Mouse (Mus musculus): Measurements from ENCODE around the gene Foxp3. TPM values are rescaled to one million over a fixed set of nuclear protein-coding genes. Genes with fewer than 3 reads are reported as not detected.
A peak's percentile ranks its signal among the peaks of the same experiment; 100 is the strongest.

The Foxp3 gene
- polyA plus RNA-seq, 2 experiments: not detected

GRCm38 (mm10) chrX:7567491-7567890, 6.0 kb upstream of the Foxp3 start:
- no peak for ATAC-seq (ENCODE audit: insufficient read depth)
- WGBS (ENCODE audit: insufficient replicate concordance): 49% methylated on average over 8 of the region's 9 CpGs

GRCm38 (mm10) chrX:7570481-7571175, 2.8 kb upstream of the Foxp3 start:
- no peak for DNase-seq (ENCODE audit: low read depth in 3 of 3, low spot score in 3 of 3)
- H3K4me2 ChIP-seq (ENCODE audit: low read depth): no peak overlapping the region
- H3K4me1 ChIP-seq (replicated peaks; ENCODE audit: control insufficient read depth in 2 of 2, insufficient read depth in 2 of 2, low read length in 1 of 2): peaks cover 10 to 29% of the 10 kb centered on the region in 2 experiments
- no peaks in the 10 kb centered on the region for H3K36me3 ChIP-seq (replicated peaks; ENCODE audit: control insufficient read depth, insufficient read depth, low read depth)
- H3K27ac ChIP-seq: no peak overlapping the region
- ATAC-seq (ENCODE audit: insufficient read depth): no peak
- no peak for TF ChIP-seq CTCF (IDR thresholded peaks at IDR 0.05; ENCODE audit: low read depth)
- no peak for TF ChIP-seq EP300 (IDR thresholded peaks at IDR 0.05; ENCODE audit: low read depth)
- H3K27me3 ChIP-seq (ENCODE audit: control insufficient read depth, insufficient read depth, low read length): no peaks in the 10 kb centered on the region
- WGBS (ENCODE audit: insufficient replicate concordance): 31% methylated on average over 7 of the region's 7 CpGs
- no peak overlapping the region for H3K4me3 ChIP-seq (ENCODE audit: insufficient read depth in 1 of 2, low read depth in 2 of 2, low read length in 2 of 2)
- no peak overlapping the region for H3K9ac ChIP-seq (replicated peaks)
- no peaks in the 10 kb centered on the region for H3K9me3 ChIP-seq (ENCODE audit: control insufficient read depth, low read length)

More at GRCm38 (mm10) chrX:7567491-7567890, 6.0 kb upstream of the Foxp3 start:
- TF ChIP-seq EP300 (IDR thresholded peaks at IDR 0.05; ENCODE audit: low read depth) (no peak), CTCF (IDR thresholded peaks at IDR 0.05; ENCODE audit: low read depth) (no peak)
- H3K27me3 ChIP-seq (ENCODE audit: control insufficient read depth, insufficient read depth, low read length): no peaks in the 10 kb centered on the region
- peaks cover 0 to 14% of the 10 kb centered on the region in 2 experiments; a peak in 3 of 4 replicates for H3K4me1 ChIP-seq (replicated peaks; ENCODE audit: control insufficient read depth in 2 of 2, insufficient read depth in 2 of 2, low read length in 1 of 2)
- H3K27ac ChIP-seq: no peak overlapping the region
- DNase-seq (ENCODE audit: low read depth in 3 of 3, low spot score in 3 of 3): no peak
- H3K4me3 ChIP-seq (ENCODE audit: insufficient read depth in 1 of 2, low read depth in 2 of 2, low read length in 2 of 2): no peak overlapping the region
- H3K9me3 ChIP-seq (ENCODE audit: control insufficient read depth, low read length): no peaks in the 10 kb centered on the region
- H3K36me3 ChIP-seq (replicated peaks; ENCODE audit: control insufficient read depth, insufficient read depth, low read depth): no peaks in the 10 kb centered on the region
- H3K9ac ChIP-seq (replicated peaks): no peak overlapping the region
- no peak overlapping the region for H3K4me2 ChIP-seq (ENCODE audit: low read depth)

- H3K4me3 ChIP-seq (ENCODE audit: insufficient read depth in 1 of 2, low read depth in 2 of 2, low read length in 2 of 2): no peak overlapping the region
- peaks cover 10 to 29% of the 10 kb centered on the region in 2 experiments for H3K4me1 ChIP-seq (replicated peaks; ENCODE audit: control insufficient read depth in 2 of 2, insufficient read depth in 2 of 2, low read length in 1 of 2)
- DNase-seq (ENCODE audit: low read depth in 3 of 3, low spot score in 3 of 3) (no peak), ATAC-seq (ENCODE audit: insufficient read depth) (no peak)
- H3K9ac ChIP-seq (replicated peaks): no peak overlapping the region
- no peaks in the 10 kb centered on the region for H3K9me3 ChIP-seq (ENCODE audit: control insufficient read depth, low read length)
- no peaks in the 10 kb centered on the region for H3K36me3 ChIP-seq (replicated peaks; ENCODE audit: control insufficient read depth, insufficient read depth, low read depth)
- H3K27me3 ChIP-seq (ENCODE audit: control insufficient read depth, insufficient read depth, low read length): no peaks in the 10 kb centered on the region
- TF ChIP-seq EP300 (IDR thresholded peaks at IDR 0.05; ENCODE audit: low read depth) (no peak), CTCF (IDR thresholded peaks at IDR 0.05; ENCODE audit: low read depth) (no peak)
- 53% methylated on average over 9 of the region's 9 CpGs for WGBS (ENCODE audit: insufficient replicate concordance)
- H3K27ac ChIP-seq: no peak overlapping the region
- no peak overlapping the region for H3K4me2 ChIP-seq (ENCODE audit: low read depth)
Measured at GRCm38 (mm10) chrX:7571565-7572136, 1.8 kb upstream of the Foxp3 start.

- Histone ChIP-seq H3K4me2 (ENCODE audit: low read depth) (peak overlapping the region; percentile 80), H3K4me1 (replicated peaks; ENCODE audit: control insufficient read depth in 2 of 2, insufficient read depth in 2 of 2, low read length in 1 of 2) (peaks cover 10 to 29% of the 10 kb centered on the region in 2 experiments), H3K27ac (no peak overlapping the region), H3K36me3 (replicated peaks; ENCODE audit: control insufficient read depth, insufficient read depth, low read depth) (no peaks in the 10 kb centered on the region), H3K27me3 (ENCODE audit: control insufficient read depth, insufficient read depth, low read length) (no peaks in the 10 kb centered on the region), H3K9ac (replicated peaks) (no peak overlapping the region), H3K4me3 (ENCODE audit: insufficient read depth in 1 of 2, low read depth in 2 of 2, low read length in 2 of 2) (no peak overlapping the region), H3K9me3 (ENCODE audit: control insufficient read depth, low read length) (no peaks in the 10 kb centered on the region)
- ATAC-seq (ENCODE audit: insufficient read depth): no peak
- TF ChIP-seq EP300 (IDR thresholded peaks at IDR 0.05; ENCODE audit: low read depth) (no peak), CTCF (IDR thresholded peaks at IDR 0.05; ENCODE audit: low read depth) (no peak)
- WGBS (ENCODE audit: insufficient replicate concordance): 34% methylated on average over 10 of the region's 10 CpGs
- no peak for DNase-seq (ENCODE audit: low read depth in 3 of 3, low spot score in 3 of 3)
Measured at GRCm38 (mm10) chrX:7572466-7572865, 978 bp upstream of the Foxp3 start.

GRCm38 (mm10) chrX:7574087-7574884, 842 bp downstream of the Foxp3 start, which contains the start of gene Ppp1r3f:
Gene Ppp1r3f, minus strand, starts transcription at chrX:7574283.
- WGBS (ENCODE audit: insufficient replicate concordance): 18% methylated on average over 56 of the region's 65 CpGs
- H3K27me3 ChIP-seq (ENCODE audit: control insufficient read depth, insufficient read depth, low read length): no peaks in the 10 kb centered on the region
- peak within 1 kb of the TSS; percentile 53 for H3K27ac ChIP-seq
- ATAC-seq (ENCODE audit: insufficient read depth) (peak; percentile 97), DNase-seq (ENCODE audit: low read depth in 3 of 3, low spot score in 3 of 3) (peak; percentile 88 to 92 (median 90))
- no peak for TF ChIP-seq EP300 (IDR thresholded peaks at IDR 0.05; ENCODE audit: low read depth)
- no peak for TF ChIP-seq CTCF (IDR thresholded peaks at IDR 0.05; ENCODE audit: low read depth)
- H3K4me3 ChIP-seq (ENCODE audit: insufficient read depth in 1 of 2, low read depth in 2 of 2, low read length in 2 of 2): peak within 1 kb of the TSS; percentile 77 to 91
- H3K9ac ChIP-seq (replicated peaks): peak within 1 kb of the TSS; percentile 74
- no peaks in the 10 kb centered on the region for H3K36me3 ChIP-seq (replicated peaks; ENCODE audit: control insufficient read depth, insufficient read depth, low read depth)
- no peaks in the 10 kb centered on the region for H3K9me3 ChIP-seq (ENCODE audit: control insufficient read depth, low read length)
- peaks cover 10 to 29% of the 10 kb centered on the region in 2 experiments for H3K4me1 ChIP-seq (replicated peaks; ENCODE audit: control insufficient read depth in 2 of 2, insufficient read depth in 2 of 2, low read length in 1 of 2)
- peak within 1 kb of the TSS; percentile 80 for H3K4me2 ChIP-seq (ENCODE audit: low read depth)

All from liver, embryonic 14.5 days (tissue).